Mouse (Mus musculus): Measurements from ENCODE around the gene Mrtfa.

DNA sequence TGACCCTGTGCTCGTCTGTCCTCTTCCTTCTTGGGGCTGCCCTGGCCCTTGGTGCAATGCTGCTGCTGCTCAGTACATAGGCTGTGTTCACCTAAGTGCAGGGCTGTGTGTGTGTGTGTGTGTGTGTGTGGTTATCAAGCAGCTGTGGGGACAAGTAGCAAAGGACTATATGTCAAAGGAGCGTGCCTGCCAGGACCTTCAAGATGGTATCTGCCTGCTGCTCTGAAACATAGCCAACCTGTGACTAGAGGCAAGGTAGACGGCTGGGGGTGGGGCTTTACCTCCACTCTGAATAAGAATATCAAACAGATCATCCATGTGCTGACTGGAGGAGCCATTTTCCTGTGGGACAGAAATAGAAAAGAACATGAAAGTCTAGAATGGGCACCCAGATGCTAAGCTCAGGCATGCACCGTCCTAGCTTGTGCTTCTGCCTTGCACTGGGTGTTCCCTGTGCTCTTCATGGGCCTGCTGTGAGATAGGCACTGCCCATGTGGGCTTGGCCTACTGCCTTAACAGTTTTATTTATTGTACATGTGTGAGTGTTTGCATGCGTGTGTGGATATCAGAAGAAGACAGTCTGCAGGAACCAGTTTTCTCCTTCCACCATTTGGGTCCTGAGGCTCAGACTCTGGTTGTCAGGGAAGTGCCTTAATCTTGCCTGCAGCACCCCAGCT lies 175.4 kb downstream of the Mrtfa start:
- no peak for TF ChIP-seq POLR2A (IDR thresholded peaks at IDR 0.05; ENCODE audit: low read depth, low read length)
- TF ChIP-seq CTCF (IDR thresholded peaks at IDR 0.05; ENCODE audit: extremely low read depth, insufficient read depth, insufficient read length, insufficient replicate concordance), result no peak
